Mouse (Mus musculus) megakaryocyte, adult 5-6 weeks (primary cell): ENCODE measurements at regions not wholly inside any gene's neighbourhood (a gene's known extent, or its start where the extent isn't known, plus 50 kb on each side); places are given as distances from the start of the nearest gene placed in this dataset.
A peak's percentile ranks its signal among the peaks of the same experiment; 100 is the strongest.

Experiments
- ATAC-seq: 2 replicates; pipeline ENCODE4 v1.8.0; 2016; ENCODE audit warnings: mild to moderate bottlenecking, inconsistent platforms; ENCODE audit not compliant: poor library complexity, severe bottlenecking

DNA sequence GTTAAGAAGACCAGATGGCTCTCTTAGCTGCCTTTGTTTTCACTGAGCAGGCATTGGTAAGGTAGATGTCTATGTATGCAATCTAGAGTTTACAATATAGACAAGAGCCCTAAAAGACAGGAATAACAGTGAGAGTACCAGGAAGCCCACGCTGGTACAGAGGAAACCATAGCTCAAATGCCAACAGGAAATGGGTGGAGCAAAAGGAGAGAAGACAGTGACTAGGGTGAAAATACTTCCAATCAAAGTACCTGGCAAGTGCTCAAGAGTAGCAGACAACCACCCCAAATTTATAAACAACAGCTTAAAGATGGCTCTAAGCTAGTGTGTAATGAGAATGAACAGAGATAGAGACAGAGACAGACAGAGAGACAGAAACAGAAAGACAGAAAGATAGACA, 151.5 kb upstream of the Negr1 start:
- no peak for ATAC-seq

DNA sequence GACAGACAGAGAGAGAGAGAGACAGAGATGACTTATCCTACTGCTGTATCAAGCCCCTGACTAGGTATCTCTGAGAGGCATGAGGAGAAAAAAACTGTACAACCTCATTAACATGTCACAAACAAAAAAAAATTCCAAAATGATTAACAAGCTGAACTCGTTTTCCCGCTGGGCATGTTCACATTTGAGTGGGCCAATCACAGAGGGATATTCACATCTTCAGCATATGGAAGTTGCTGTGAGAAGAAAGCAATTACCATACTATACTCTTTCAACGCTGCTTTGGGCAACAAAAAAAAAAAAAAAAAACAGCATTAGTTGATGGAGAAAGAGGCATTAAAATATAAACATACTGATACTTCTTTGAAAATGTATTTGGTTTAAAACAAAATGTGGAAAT, 148.8 kb upstream of the Negr1 start:
- no peak for ATAC-seq

DNA sequence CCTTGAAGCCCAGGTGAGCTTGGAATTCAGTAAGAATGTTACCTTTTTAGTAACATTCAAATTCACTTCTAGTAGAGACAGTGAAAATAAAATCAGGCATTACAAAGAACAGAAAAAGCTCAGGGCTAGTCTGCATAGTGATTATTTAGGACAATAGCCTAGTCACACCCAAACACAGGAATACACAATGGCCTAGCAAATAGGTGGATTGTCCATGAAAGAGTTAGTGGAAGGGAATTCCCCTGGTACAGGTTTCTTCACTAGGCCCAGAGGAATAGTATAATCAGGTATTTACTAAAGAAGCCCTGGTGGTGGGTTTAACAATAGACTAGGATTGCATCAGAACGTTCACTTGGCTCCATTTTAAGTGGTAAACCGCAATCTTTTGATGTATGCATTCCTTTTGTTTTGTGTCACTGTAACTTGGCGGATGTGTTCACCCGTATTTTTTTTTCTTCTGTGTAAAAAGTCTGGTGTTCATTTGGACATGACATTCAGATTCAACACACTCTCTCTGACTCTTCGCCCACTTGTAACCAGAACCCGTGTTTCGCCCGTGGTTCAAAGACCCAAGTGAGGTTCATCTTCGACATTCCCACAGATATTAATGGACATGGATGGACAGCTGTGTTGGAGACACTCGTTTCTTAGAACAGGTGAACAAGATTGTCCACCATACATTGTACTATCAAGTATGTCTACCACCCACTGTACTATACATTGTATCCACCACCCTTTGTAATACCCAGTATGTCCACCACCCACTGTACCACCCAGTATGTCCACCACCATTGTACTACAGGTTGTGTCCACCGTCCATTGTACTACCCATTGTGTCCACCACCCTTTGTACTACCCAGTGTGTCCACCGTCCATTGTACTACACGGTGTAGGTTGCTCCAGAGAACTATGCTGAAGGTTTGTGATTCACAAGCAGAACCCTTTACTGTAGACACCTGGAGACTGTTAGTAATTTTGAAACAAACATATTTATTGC, 146.9 kb upstream of the Negr1 start:
- no peak for ATAC-seq

GRCm38 (mm10) chr3:156418124-156418523, 143.5 kb upstream of the Negr1 start:
- no peak for ATAC-seq

DNA sequence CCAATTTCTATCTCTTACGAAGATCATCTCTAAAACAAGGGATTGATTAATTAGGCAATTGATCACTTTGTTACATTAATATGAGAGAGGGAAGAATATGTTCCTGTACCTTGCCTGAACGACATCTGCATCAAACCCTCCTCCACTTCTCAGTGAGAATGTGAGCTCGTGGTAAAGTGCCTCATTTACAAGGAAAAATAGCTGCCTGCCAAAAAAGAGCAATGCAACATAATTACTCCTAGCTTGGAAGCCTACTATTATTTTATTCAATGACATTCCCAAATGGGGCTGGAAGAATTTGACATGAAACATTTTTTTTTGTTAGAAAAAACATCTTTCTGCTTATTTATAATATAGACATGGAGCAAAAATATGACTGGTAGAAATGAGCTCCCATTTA, 138.5 kb upstream of the Negr1 start:
- ATAC-seq = no peak

DNA sequence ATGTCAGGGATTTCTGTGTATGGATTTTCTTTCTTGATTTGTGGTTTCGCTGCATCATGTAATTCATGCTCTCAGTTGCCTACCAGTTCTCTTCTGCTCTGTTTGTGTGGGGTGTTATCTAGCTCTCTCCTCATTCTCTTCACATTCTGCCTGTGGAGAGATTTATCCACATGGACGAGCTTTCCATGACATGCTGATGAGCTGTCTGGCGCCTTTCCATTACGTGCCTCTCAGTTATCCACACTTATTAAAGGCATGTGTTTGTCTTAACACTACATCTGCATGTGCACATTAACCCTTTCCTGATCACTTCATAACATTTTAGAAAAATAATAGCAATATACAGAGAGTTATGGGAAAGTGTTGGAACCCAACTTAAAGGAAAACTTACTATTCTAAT, 106.6 kb upstream of the Negr1 start:
- no peak for ATAC-seq

DNA sequence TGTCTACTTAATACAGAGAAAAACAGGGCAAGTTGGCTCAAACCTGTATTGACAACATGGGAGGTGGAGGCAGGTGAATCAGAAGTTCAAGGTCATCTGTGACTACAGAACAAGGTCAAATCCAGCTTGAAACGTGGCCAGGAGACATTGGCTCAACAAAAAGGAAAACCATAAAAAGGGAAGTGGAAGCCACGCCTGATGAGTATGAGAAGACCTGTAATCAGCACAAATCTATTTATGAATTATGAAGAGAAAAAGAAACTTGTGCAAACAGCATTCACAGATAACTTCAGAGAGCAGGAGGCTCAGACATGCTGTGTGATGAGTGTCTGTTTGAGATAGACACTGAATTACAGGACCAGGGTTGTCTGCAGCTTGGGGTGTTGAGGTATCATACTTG, 98.3 kb upstream of the Negr1 start:
- ATAC-seq = peak; percentile 57

DNA sequence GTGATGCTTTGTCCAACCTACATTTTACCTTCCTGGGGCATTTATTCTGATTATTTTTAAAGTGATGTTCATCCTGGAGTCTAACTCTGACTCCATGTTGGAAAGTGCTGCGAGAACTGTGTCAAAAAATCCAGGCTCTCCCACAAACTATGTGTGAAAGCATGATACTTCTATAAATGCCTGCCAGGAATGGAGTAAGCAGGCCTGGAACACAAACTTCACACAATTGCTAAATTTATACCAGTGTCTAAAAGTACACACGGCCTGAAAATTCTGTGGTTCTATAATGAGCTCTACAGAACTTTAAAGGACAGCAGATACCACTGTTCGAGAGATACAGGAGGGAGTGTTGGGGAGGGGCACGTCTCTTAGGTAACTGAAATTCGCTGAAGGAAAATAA, 96.0 kb upstream of the Negr1 start:
- ATAC-seq = no peak

- ATAC-seq = no peak
Measured at GRCm38 (mm10) chr3:156472665-156473064, 88.9 kb upstream of the Negr1 start.
